Mouse (Mus musculus) embryonic facial prominence, embryonic 11.5 days (tissue): Measurements from ENCODE around the gene Lrch3. TPM values are rescaled to one million over a fixed set of nuclear protein-coding genes. Genes with fewer than 3 reads are reported as not detected.
"Not testable (repeated sequence)": the region's sequence is repeated elsewhere in the genome, so short reads cannot be mapped to it uniquely, and the experiment has no call there.

ENCODE experiments used
- ATAC-seq: fragments of 200-750 bp; cut with Nextera tagmentation; replicated peaks from 2 replicates; pipeline ENCODE4 v1.8.0; 2017; ENCODE audit warnings: low read depth; ENCODE audit not compliant: insufficient number of reproducible peaks, low FRiP score, low TSS enrichment
- DNase-seq: peaks from one replicate; pipeline ENCODE4 v3.0.0-alpha.2; 2015; ENCODE audit warnings: low spot score
- H3K27ac ChIP-seq: fragments of 300-500 bp; sonication (generic); replicated peaks from 2 replicates; pipeline ENCODE4 v1.5.1; 2014; ENCODE audit warnings: mild to moderate bottlenecking, low read depth, low read length, control low read depth
- H3K27me3 ChIP-seq: fragments of 300-500 bp; sonication (generic); 2 replicates; pipeline ENCODE4 v1.6.1; 2014; ENCODE audit warnings: mild to moderate bottlenecking, low read length, moderate library complexity, mixed read lengths; ENCODE audit not compliant: control insufficient read depth, insufficient read depth
- H3K36me3 ChIP-seq: fragments of 300-500 bp; sonication (generic); replicated peaks from 2 replicates; pipeline ENCODE4 v1.6.1; 2014; ENCODE audit warnings: low read depth, mild to moderate bottlenecking, low read length, moderate library complexity, mixed read lengths; ENCODE audit not compliant: control insufficient read depth, insufficient read depth
- H3K4me1 ChIP-seq: fragments of 300-500 bp; sonication (generic); 2 replicates; pipeline ENCODE4 v1.6.1; 2014; ENCODE audit warnings: low read length, mixed read lengths; ENCODE audit not compliant: control insufficient read depth, insufficient read depth
- H3K4me2 ChIP-seq: fragments of 300-500 bp; sonication (generic); 2 replicates; pipeline ENCODE4 v1.6.1; 2014; ENCODE audit warnings: low read depth, mild to moderate bottlenecking, control low read depth, low read length, moderate library complexity
- H3K4me3 ChIP-seq: fragments of 300-500 bp; sonication (generic); 2 replicates; pipeline ENCODE4 v1.5.1; 2014; ENCODE audit warnings: low read depth, low read length, control low read depth
- H3K9ac ChIP-seq: fragments of 300-500 bp; sonication (generic); replicated peaks from 2 replicates; pipeline ENCODE4 v1.6.1; 2014; ENCODE audit warnings: mild to moderate bottlenecking, control low read depth, low read length
- H3K9me3 ChIP-seq: fragments of 300-500 bp; sonication (generic); replicated peaks from 2 replicates; pipeline ENCODE4 v1.6.1; 2016; ENCODE audit warnings: mild to moderate bottlenecking, low read length, inconsistent platforms, mixed read lengths; ENCODE audit not compliant: control insufficient read depth
- WGBS: fragments of 180-500 bp; shearing (Covaris S2); extraction: QIAGEN DNeasy Blood & Tissue Kit; methylation state at CpG from one replicate; pipeline ENCODE4 v1.1.7; 2014; 5-methylcytosine and 5-hydroxymethylcytosine counted together
- polyA plus RNA-seq: library from polyadenylated mRNA; unstranded; fragments of >200 nt; fragmentation: Nextera tagmentation; extraction: Ambion mirVana; gene quantifications from 2 replicates; pipeline ENCODE4 v1.2.1, GENCODE M21; 2014

Gene Lrch3
- 31.7 and 32.2 TPM in 2 replicates for polyA plus RNA-seq

GRCm38 (mm10) chr16:32913937-32914881 is at the start of gene Lrch3:
TSS of gene Lrch3 (plus strand) at chr16:32914100.
- H3K9me3 ChIP-seq, result no peaks in the 10 kb centered on the region
- peak within 1 kb of the TSS; percentile 80; the same call in 1 of the 2 replicates for H3K27ac ChIP-seq
- H3K36me3 ChIP-seq, result no peaks in the 10 kb centered on the region
- DNase-seq (peak; percentile 95), ATAC-seq (peak; percentile 90)
- H3K27me3 ChIP-seq, result no peaks in the 10 kb centered on the region
- H3K4me1 ChIP-seq, result no peaks in the 10 kb centered on the region; the same call in 1 of the 2 replicates
- H3K4me2 ChIP-seq, result peak within 1 kb of the TSS; percentile 72
- under 1% methylated on average over 85 of the region's 85 CpGs for WGBS
- peak within 1 kb of the TSS; percentile 98 for H3K4me3 ChIP-seq
- H3K9ac ChIP-seq, result peak within 1 kb of the TSS; percentile 97

GRCm38 (mm10) chr16:32865401-32865800 is 48.5 kb upstream of the Lrch3 start:
- Histone ChIP-seq H3K4me2 (no peak overlapping the region), H3K9me3 (no peaks in the 10 kb centered on the region), H3K9ac (no peak overlapping the region), H3K27me3 (no peaks in the 10 kb centered on the region), H3K27ac (no peak overlapping the region), H3K4me3 (no peak overlapping the region), H3K4me1 (no peaks in the 10 kb centered on the region; the same call in 1 of the 2 replicates), H3K36me3 (no peaks in the 10 kb centered on the region)
- 85% methylated on average over 4 of the region's 4 CpGs for WGBS
- no peak for DNase-seq
- no peak for ATAC-seq

GRCm38 (mm10) chr16:32866713-32867112 is 47.2 kb upstream of the Lrch3 start:
- Histone ChIP-seq H3K27ac (no peak overlapping the region), H3K27me3 (no peaks in the 10 kb centered on the region), H3K4me1 (no peaks in the 10 kb centered on the region; the same call in 1 of the 2 replicates), H3K9ac (no peak overlapping the region), H3K4me2 (no peak overlapping the region), H3K9me3 (no peaks in the 10 kb centered on the region), H3K4me3 (no peak overlapping the region), H3K36me3 (no peaks in the 10 kb centered on the region)
- DNase-seq, result no peak
- ATAC-seq, result no peak
- 86% methylated on average over 5 of the region's 5 CpGs for WGBS

GRCm38 (mm10) chr16:32867919-32868552 is 45.9 kb upstream of the Lrch3 start:
- Histone ChIP-seq H3K27ac (no peak overlapping the region), H3K4me1 (no peaks in the 10 kb centered on the region; the same call in 1 of the 2 replicates), H3K9ac (peak overlapping the region; percentile 68), H3K4me3 (peak overlapping the region; percentile 66), H3K9me3 (no peaks in the 10 kb centered on the region), H3K4me2 (peak overlapping the region; percentile 74), H3K27me3 (no peaks in the 10 kb centered on the region), H3K36me3 (no peaks in the 10 kb centered on the region)
- DNase-seq, result peak; percentile 95
- peak; percentile 99 for ATAC-seq
- WGBS, result under 1% methylated on average over 35 of the region's 35 CpGs

DNA sequence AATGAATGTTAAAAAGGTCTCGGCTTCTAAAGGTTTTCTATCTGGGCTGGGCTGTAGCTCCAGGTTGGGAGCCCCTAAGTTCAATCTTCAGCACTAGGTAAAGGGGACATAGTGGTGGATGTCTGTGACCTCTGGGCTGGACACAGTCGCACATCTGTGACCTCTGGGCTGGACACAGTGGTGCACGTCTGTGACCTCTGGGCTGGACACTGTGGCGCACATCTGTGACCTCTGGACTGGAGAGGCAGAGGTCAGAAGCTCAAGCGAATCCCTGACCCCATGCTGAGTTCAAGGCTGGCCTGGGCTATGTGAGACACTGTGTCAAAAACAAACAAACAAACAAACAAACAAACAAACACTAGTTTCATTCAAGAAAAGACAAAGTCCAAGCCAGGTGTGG is 43.7 kb upstream of the Lrch3 start:
- no peak overlapping the region for H3K27ac ChIP-seq
- no peak overlapping the region for H3K4me3 ChIP-seq
- no peak overlapping the region for H3K4me2 ChIP-seq
- H3K27me3 ChIP-seq, result no peaks in the 10 kb centered on the region
- no peak overlapping the region for H3K9ac ChIP-seq
- ATAC-seq (no peak), DNase-seq (no peak)
- no peaks in the 10 kb centered on the region for H3K36me3 ChIP-seq
- no peaks in the 10 kb centered on the region; the same call in 1 of the 2 replicates for H3K4me1 ChIP-seq
- WGBS, result 63% methylated on average over 5 of the region's 5 CpGs
- H3K9me3 ChIP-seq, result no peaks in the 10 kb centered on the region

DNA sequence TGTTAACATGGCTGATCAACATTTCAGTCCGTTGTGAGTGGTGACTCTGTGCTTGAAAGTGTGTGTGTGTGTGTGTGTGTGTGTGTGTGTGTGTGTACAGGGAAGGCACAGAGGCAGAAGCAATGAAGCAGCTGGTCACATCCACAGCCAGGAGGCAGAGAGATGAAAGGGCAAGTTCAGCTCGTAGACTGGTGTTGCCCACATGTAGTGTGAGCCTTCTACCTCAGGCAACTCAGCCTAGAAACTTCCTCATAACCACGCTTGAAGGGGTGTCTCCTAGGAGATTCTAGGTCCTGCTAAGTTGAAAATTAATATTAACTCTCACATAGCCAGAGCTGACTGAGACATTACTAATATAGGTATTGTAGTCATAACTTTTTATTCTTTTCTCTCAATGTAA is 40.5 kb upstream of the Lrch3 start:
- no peak for ATAC-seq
- H3K9me3 ChIP-seq, result no peaks in the 10 kb centered on the region
- no peaks in the 10 kb centered on the region; the same call in 1 of the 2 replicates for H3K4me1 ChIP-seq
- H3K27me3 ChIP-seq, result no peaks in the 10 kb centered on the region
- H3K4me2 ChIP-seq, result no peak overlapping the region
- H3K36me3 ChIP-seq, result no peaks in the 10 kb centered on the region
- DNase-seq, result no peak
- no peak overlapping the region for H3K27ac ChIP-seq
- 54% methylated on average over 3 of the region's 3 CpGs for WGBS
- no peak overlapping the region for H3K9ac ChIP-seq
- no peak overlapping the region for H3K4me3 ChIP-seq

DNA sequence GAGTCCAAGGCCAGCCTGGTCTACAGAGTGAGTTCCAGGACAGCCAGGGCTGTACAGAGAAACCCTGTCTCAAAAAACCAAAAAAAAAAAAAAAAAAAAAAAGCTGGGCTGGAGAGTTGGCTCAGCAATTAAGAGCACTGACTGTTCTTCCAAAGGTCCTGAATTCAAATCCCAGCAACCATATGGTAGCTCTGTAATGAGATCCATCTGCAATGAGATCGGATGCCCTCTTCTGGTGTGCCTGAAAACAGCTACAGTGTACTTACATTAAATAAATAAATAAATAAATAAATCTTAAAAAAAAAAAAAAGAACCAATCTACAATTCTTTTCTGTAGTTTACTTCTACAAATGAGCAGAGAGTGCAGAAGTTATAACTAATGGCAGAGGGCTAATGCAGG is 38.6 kb upstream of the Lrch3 start:
- H3K27me3 ChIP-seq, DNase-seq, H3K36me3 ChIP-seq, ATAC-seq, H3K27ac ChIP-seq, H3K4me3 ChIP-seq, H3K9ac ChIP-seq, H3K4me2 ChIP-seq, H3K4me1 ChIP-seq, H3K9me3 ChIP-seq: not testable (repeated sequence)
- WGBS, result 62% methylated on average over 1 of the region's 1 CpGs

- Histone ChIP-seq H3K4me3 (no peak overlapping the region), H3K27ac (no peak overlapping the region), H3K27me3 (no peaks in the 10 kb centered on the region), H3K36me3 (no peaks in the 10 kb centered on the region), H3K4me1 (peaks cover 3% of the 10 kb centered on the region; the same call in 1 of the 2 replicates), H3K4me2 (no peak overlapping the region), H3K9me3 (no peaks in the 10 kb centered on the region), H3K9ac (no peak overlapping the region)
- 89% methylated on average over 3 of the region's 3 CpGs for WGBS
- ATAC-seq (no peak), DNase-seq (no peak)
These were observed 38.1 kb upstream of the Lrch3 start for GRCm38 (mm10) chr16:32875847-32876246.
